Mouse (Mus musculus): Measurements from ENCODE around the gene Tk1. TPM values are rescaled to one million over a fixed set of nuclear protein-coding genes. Genes with fewer than 3 reads are reported as not detected.
"Not testable (repeated sequence)": the region's sequence is repeated elsewhere in the genome, so short reads cannot be mapped to it uniquely, and the experiment has no call there.

Gene Tk1
- polyA plus RNA-seq, 2 experiments: 135 to 136 TPM

GRCm38 (mm10) chr11:117819095-117819494 lies 6.8 kb downstream of the Tk1 start:
- H3K27ac ChIP-seq: no peak overlapping the region
- peaks cover 91% of the 10 kb centered on the region for H3K36me3 ChIP-seq (replicated peaks; ENCODE audit: control insufficient read depth, insufficient read depth, low read depth)
- H3K27me3 ChIP-seq (ENCODE audit: control insufficient read depth, insufficient read depth, low read length): no peaks in the 10 kb centered on the region
- peaks cover 8 to 10% of the 10 kb centered on the region in 2 experiments; a peak in 3 of 4 replicates for H3K4me1 ChIP-seq (replicated peaks; ENCODE audit: control insufficient read depth in 2 of 2, insufficient read depth in 2 of 2, low read length in 1 of 2)
- H3K9me3 ChIP-seq (ENCODE audit: control insufficient read depth, low read length): no peaks in the 10 kb centered on the region
- no peak overlapping the region for H3K4me2 ChIP-seq (ENCODE audit: low read depth)
- TF ChIP-seq CTCF (IDR thresholded peaks at IDR 0.05; ENCODE audit: low read depth): no peak
- no peak for TF ChIP-seq EP300 (IDR thresholded peaks at IDR 0.05; ENCODE audit: low read depth)
- DNase-seq (ENCODE audit: low read depth in 3 of 3, low spot score in 3 of 3) (no peak), ATAC-seq (ENCODE audit: insufficient read depth) (no peak)
- no peak overlapping the region for H3K4me3 ChIP-seq (ENCODE audit: insufficient read depth in 1 of 2, low read depth in 2 of 2, low read length in 2 of 2)
- H3K9ac ChIP-seq (replicated peaks): no peak overlapping the region
- 77% methylated on average over 8 of the region's 8 CpGs for WGBS (ENCODE audit: insufficient replicate concordance)

DNA sequence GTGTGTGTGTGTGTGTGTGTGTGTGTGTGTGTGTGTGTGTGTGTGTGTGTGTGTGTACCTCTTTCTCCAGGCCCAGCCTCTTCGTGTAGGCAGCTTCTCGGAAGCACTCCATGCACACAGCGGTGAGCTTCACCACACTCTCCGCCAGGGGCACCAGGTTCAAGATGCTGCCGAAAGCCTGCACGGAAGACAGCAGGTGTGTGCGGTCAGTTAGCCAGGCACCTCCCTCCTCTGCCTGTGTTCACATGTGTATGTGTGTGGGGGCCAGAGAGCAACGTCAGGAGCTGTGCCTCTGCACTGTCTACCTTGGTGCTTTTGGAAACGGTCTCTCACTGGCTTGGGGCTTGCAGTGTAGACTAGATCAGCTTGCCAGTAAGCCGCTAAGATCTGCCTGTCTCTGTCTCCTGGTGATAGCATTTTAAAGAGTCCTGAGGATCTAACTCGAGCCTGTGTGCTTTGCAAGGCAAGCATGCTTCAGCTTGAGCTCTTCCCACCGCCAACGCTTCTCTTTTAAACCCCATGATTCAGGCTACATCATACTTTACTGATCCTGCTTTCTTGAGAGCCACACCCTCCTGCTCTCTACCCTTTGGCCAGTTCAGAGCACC lies 9.4 kb downstream of the Tk1 start:
- H3K27me3 ChIP-seq (ENCODE audit: control insufficient read depth, insufficient read depth, low read length): no peaks in the 10 kb centered on the region
- DNase-seq (ENCODE audit: low read depth in 3 of 3, low spot score in 3 of 3) (no peak), ATAC-seq (ENCODE audit: insufficient read depth) (no peak)
- TF ChIP-seq EP300 (IDR thresholded peaks at IDR 0.05; ENCODE audit: low read depth) (no peak), CTCF (IDR thresholded peaks at IDR 0.05; ENCODE audit: low read depth) (no peak)
- no peak overlapping the region for H3K4me2 ChIP-seq (ENCODE audit: low read depth)
- peaks cover 0 to under 1% of the 10 kb centered on the region in 2 experiments; a peak in 2 of 4 replicates for H3K4me1 ChIP-seq (replicated peaks; ENCODE audit: control insufficient read depth in 2 of 2, insufficient read depth in 2 of 2, low read length in 1 of 2)
- H3K36me3 ChIP-seq (replicated peaks; ENCODE audit: control insufficient read depth, insufficient read depth, low read depth): peaks cover 90% of the 10 kb centered on the region
- H3K4me3 ChIP-seq (ENCODE audit: insufficient read depth in 1 of 2, low read depth in 2 of 2, low read length in 2 of 2): no peak overlapping the region
- H3K27ac ChIP-seq: no peak overlapping the region
- 75% methylated on average over 13 of the region's 13 CpGs for WGBS (ENCODE audit: insufficient replicate concordance)
- H3K9me3 ChIP-seq (ENCODE audit: control insufficient read depth, low read length): no peaks in the 10 kb centered on the region
- H3K9ac ChIP-seq (replicated peaks): no peak overlapping the region

DNA sequence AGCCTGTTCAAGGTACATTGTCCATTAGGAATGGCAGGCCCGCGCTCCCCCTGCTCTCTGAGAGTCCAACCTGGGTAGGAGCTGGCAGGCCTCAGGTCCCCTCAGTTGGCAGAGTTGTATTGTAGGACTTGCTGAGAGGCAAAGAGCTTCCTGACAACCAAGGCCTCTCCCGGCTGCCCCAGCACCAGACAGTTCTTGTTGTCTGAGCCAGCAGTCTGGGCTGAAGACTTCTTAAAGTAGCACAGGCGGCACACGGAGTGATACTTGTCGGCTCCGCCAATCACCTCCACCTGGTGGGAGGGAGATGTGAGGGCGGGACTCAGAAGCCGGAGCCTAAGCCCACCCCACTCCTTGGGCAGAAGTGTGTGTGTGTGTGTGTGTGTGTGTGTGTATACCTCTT lies 10.0 kb downstream of the Tk1 start:
- H3K27ac ChIP-seq; ATAC-seq (ENCODE audit: insufficient read depth); H3K4me2 ChIP-seq (ENCODE audit: low read depth); H3K4me3 ChIP-seq (ENCODE audit: insufficient read depth in 1 of 2, low read depth in 2 of 2, low read length in 2 of 2); H3K27me3 ChIP-seq (ENCODE audit: control insufficient read depth, insufficient read depth, low read length); H3K4me1 ChIP-seq (replicated peaks; ENCODE audit: control insufficient read depth in 2 of 2, insufficient read depth in 2 of 2, low read length in 1 of 2); H3K9ac ChIP-seq (replicated peaks); H3K9me3 ChIP-seq (ENCODE audit: control insufficient read depth, low read length); DNase-seq (ENCODE audit: low read depth in 3 of 3, low spot score in 3 of 3): not testable (repeated sequence)
- 75% methylated on average over 9 of the region's 9 CpGs for WGBS (ENCODE audit: insufficient replicate concordance)
- H3K36me3 ChIP-seq (replicated peaks; ENCODE audit: control insufficient read depth, insufficient read depth, low read depth): peaks cover 83% of the 10 kb centered on the region

DNA sequence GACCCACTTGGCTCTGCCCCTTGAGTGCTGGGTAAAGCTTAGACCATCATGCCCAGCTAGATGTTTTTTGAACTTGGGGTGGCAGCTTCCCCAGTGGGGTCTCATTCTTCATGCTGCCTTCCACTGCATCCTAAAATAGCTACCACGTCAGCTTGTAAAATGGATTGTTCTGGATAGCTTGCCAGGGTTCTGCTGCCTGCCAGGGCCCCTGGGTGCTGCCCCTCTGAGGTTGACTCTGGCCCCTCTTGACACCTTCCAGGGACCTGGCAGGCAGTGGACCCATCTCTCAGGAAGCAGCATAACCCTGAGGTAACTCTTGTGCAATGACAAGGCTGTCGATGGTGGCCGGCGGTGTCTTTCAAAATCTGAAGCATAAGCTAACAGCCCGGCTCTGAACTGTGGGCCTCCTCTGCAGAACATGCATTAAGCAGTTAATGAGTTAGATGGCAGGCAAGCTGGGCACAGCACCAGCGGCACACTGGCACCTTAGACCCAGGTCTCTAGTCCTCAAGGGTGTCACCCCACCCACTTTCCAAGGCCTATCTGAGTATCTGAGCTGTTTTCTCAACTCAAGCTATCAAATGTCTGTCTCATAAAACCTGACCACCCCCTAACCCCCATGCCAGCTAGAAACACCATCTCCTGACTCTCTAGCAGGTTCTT lies 11.1 kb downstream of the Tk1 start:
- no peak for ATAC-seq (ENCODE audit: insufficient read depth)
- no peaks in the 10 kb centered on the region for H3K9me3 ChIP-seq (ENCODE audit: control insufficient read depth, low read length)
- no peak overlapping the region for H3K9ac ChIP-seq (replicated peaks)
- peaks cover 73% of the 10 kb centered on the region for H3K36me3 ChIP-seq (replicated peaks; ENCODE audit: control insufficient read depth, insufficient read depth, low read depth)
- H3K27me3 ChIP-seq (ENCODE audit: control insufficient read depth, insufficient read depth, low read length): no peaks in the 10 kb centered on the region
- no peak overlapping the region for H3K4me2 ChIP-seq (ENCODE audit: low read depth)
- no peak for TF ChIP-seq EP300 (IDR thresholded peaks at IDR 0.05; ENCODE audit: low read depth)
- TF ChIP-seq CTCF (IDR thresholded peaks at IDR 0.05; ENCODE audit: low read depth): no peak
- peak overlapping the region; percentile 28; the same call in 1 of the 2 replicates for H3K27ac ChIP-seq
- WGBS (ENCODE audit: insufficient replicate concordance): 78% methylated on average over 6 of the region's 6 CpGs
- peaks cover 5 to 10% of the 10 kb centered on the region in 2 experiments for H3K4me1 ChIP-seq (replicated peaks; ENCODE audit: control insufficient read depth in 2 of 2, insufficient read depth in 2 of 2, low read length in 1 of 2)
- no peak for DNase-seq (ENCODE audit: low read depth in 3 of 3, low spot score in 3 of 3)
- no peak overlapping the region for H3K4me3 ChIP-seq (ENCODE audit: insufficient read depth in 1 of 2, low read depth in 2 of 2, low read length in 2 of 2)

- peaks cover 10 to 15% of the 10 kb centered on the region in 2 experiments for H3K4me1 ChIP-seq (replicated peaks; ENCODE audit: control insufficient read depth in 2 of 2, insufficient read depth in 2 of 2, low read length in 1 of 2)
- TF ChIP-seq CTCF (IDR thresholded peaks at IDR 0.05; ENCODE audit: low read depth): no peak
- no peak for TF ChIP-seq EP300 (IDR thresholded peaks at IDR 0.05; ENCODE audit: low read depth)
Observed at GRCm38 (mm10) chr11:117813867-117814266, 12.0 kb downstream of the Tk1 start.

More at GRCm38 (mm10) chr11:117813867-117814266, 12.0 kb downstream of the Tk1 start:
- ATAC-seq (ENCODE audit: insufficient read depth) (no peak), DNase-seq (ENCODE audit: low read depth in 3 of 3, low spot score in 3 of 3) (no peak)
- Histone ChIP-seq H3K4me2 (ENCODE audit: low read depth) (no peak overlapping the region), H3K9me3 (ENCODE audit: control insufficient read depth, low read length) (no peaks in the 10 kb centered on the region), H3K27ac (peak overlapping the region; percentile 29; the same call in 1 of the 2 replicates), H3K36me3 (replicated peaks; ENCODE audit: control insufficient read depth, insufficient read depth, low read depth) (peaks cover 65% of the 10 kb centered on the region), H3K9ac (replicated peaks) (no peak overlapping the region; the same call in 1 of the 2 replicates), H3K27me3 (ENCODE audit: control insufficient read depth, insufficient read depth, low read length) (no peaks in the 10 kb centered on the region), H3K4me3 (ENCODE audit: insufficient read depth in 1 of 2, low read depth in 2 of 2, low read length in 2 of 2) (no peak overlapping the region)
- 50% methylated on average over 5 of the region's 5 CpGs for WGBS (ENCODE audit: insufficient replicate concordance)
